Mouse (Mus musculus): ENCODE results near the gene Cldn24.
"Not testable (repeated sequence)": the region's sequence is repeated elsewhere in the genome, so short reads cannot be mapped to it uniquely, and the experiment has no call there.

Cldn24 gene

DNA sequence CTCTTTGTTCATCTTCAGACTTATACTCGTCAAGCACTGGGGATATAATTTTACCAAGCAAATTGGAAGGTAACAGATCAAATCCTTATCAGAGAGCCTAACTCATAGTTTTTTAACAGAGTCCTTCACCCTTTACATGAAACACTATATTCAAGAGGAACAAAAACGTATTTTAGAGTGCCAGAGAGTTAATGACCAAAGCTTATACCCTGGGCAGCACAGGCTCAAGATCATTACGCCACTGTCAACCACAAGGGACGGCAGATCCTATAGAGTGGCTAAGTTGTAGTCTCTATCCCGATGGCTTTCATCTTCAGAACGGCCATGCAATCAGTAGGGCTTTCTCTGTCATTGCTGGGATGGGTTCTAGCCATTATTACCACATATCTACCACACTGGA lies at the start of gene Cldn24:
Gene Cldn24, plus strand, starts transcription at position 301 of the 400 bp plus-strand sequence.
- DNase-seq (ENCODE audit: low spot score), result no peak

DNA sequence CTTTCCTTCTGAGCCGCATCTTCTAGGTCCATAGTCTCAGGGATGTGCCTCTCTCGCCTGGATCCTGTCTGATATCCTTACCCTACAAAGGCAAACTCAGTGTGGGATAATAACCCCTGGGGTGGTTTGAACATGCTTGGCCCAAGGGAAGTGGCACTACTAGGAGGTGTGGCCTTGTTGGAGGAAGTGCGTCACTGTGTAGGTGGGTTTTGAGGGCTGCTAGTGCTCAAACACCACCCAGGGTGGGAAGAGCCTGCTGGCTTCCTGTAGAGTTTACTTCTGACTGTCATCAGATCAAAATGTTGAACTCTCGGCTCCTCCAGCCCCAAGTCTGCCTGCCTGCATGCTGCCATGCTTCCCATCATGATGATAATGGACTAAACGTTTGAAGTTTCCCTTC lies 49.0 kb upstream of the Cldn24 start:
- no peak for DNase-seq (ENCODE audit: low spot score)

DNA sequence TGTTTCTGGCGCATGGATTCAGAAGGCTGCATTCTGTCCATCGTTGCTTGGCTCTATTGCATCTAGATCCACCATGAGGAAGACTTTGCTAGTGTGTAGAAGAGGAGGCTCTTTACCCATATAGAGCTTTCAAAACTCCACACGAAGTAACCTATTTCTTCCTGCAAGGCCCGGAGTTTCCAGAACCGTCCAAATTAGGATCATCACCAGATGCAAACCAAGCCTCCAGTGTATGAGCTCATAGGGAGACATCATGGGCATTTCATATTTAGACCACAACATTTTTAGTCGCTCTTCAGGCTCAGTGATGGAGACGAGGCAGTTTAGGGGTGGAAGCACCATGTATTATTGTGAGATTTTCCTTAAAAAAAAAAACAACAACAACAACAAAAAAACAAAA lies 44.5 kb upstream of the Cldn24 start:
- no peak for DNase-seq (ENCODE audit: low spot score)

DNA sequence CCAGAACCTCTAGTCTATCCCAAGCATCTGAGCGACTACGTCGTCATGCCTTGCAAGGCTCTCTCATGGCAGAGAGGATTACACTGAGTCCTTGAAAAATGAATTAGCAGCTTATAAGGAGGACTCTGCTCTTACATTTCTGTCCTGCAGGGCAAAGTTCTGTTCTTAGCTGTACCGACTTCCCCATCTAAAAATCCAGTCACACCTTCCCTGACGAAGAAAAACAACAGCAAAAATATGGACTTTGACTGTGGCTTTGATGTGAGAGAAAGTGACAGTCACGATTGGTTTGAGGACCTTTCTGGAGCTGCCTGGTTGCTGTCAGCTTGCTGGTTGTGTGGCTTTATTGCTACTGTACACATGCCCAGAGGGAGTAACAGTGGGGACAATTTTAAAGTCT lies 42.4 kb upstream of the Cldn24 start:
- no peak for DNase-seq (ENCODE audit: low spot score)

DNA sequence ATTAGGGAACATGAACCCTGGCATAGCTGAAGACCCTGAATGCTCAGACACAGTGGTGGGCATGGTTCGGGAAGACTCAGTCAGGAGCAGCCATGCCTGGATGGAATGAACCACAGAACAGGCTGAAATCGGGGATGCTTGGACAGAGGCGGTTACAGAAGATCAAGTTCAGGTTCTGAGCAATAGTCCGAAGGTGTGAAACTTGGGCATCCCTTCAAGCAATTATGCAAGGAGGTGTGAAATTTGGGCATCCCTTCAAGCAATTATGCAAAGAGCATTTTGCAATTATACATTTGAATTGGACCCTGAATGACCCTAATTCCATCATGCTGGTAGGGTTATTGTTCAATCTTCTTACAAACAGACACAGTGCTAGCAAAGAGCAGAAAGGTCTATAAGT lies 40.1 kb upstream of the Cldn24 start:
- no peak for DNase-seq (ENCODE audit: low spot score)

DNA sequence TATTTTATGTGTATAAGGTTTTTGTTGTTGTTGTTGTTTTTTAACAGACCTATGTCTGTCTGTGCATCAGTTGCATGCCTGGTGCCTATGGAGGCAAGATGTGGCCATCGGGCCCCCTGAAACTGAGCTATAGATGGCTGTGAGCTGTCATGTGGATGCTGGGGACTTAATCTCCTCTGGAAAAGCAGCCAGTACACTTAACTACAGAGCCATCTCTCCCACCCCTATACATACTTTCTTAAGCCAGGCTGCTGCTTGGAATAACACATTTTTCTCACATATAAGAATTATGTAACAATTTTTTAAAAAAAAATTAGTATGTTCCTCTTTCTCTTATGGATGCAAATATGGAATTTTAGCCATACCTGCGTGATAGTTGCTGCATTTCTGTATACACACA lies 38.4 kb upstream of the Cldn24 start:
- no peak for DNase-seq (ENCODE audit: low spot score)

DNA sequence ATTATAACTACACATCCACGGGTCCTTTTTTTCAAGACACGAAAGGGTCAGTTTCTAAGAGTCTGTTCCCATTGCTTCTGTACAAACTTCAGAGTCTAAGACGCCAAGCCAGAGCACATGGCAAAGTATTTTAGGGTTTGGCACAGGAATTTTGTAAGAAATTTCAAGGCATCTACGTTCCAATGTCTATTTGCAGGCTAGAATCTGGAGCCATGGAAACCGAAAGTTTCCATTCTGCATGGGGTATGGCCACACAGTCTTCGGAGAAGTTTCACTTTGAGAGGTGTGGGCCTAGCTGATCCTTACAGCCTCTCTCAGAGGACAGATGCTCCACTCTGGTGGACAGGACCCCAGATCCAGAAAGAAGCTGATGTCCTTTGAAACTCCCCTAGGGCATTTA lies 38.0 kb upstream of the Cldn24 start:
- no peak for DNase-seq (ENCODE audit: low spot score)

DNA sequence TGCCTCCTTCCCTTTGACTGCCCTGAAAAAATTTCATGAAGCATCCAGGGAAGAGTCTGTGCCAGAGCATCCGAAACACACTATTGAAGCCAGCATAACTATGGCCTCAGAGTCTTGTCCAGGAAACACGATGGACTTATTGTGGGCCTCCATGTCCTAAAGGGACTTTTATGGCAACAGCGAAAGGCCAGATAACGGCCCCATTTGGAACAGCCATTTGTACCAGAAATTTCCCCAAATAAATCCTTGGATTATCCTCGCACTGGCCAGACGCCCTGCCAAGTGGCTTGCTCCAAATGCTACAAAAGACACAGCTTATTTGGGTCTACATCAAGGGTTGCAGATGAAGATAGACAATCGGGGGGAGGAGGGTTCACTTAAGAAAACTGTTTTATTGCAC lies 37.5 kb upstream of the Cldn24 start:
- peak; percentile 22 for DNase-seq (ENCODE audit: low spot score)

DNA sequence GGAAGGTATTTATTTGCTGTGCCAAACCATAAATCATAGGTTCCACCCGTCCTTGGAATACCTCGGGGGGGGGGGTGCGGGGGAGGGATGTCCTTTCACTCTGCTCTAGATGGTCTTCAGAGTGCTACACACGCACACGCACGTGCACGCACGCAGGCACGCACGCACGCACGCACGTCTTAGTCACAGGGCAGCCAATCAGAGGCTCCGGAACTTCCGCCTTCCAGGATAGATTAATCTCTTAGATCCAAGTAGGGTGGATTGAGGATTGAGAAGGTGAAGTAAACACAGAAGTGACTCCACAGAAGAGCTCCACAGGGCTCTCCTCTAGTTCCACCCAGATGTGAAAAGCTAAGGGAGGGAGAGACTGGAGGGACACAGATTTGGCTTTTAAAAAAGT lies 35.6 kb upstream of the Cldn24 start:
- no peak for DNase-seq (ENCODE audit: low spot score)

DNA sequence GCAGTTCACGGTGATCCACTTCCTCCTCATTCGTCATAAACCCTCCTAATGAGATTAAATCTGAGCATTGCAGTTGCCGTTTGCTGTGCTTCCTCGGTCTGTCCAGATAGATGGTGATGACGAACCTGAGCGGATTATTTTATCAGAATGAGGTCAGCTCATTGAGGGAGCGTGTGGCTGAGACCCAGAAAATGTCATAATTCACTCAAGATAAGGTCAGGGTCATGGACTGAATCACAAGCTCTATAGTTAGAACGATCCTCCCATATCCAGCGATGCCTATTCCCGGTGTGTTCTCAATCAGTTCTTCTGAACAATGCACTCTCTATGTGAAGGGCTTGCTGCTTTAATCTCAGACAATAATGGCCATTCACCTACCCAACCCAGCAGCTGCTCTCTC lies 34.2 kb upstream of the Cldn24 start:
- no peak for DNase-seq (ENCODE audit: low spot score)

DNA sequence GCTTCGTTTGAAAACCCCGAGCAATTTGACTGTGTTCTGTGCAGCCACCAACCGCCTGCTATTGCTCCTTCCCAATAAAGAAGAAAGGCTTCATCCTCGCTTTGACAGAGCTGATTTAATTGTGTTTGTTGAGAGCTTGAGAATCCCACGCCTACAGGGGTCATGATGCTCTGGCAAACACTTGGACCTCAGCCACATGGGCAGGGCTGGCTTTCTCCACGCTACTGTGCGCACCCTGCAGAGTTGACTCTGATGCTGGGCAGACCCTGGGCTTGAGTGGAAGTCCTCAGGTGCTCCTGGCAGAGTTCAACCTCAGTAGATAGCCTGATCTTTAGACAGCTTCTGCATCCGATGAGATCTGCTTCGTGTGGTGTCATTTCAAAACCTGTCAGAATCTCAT lies 30.0 kb upstream of the Cldn24 start:
- DNase-seq (ENCODE audit: low spot score), result peak; percentile 50

DNA sequence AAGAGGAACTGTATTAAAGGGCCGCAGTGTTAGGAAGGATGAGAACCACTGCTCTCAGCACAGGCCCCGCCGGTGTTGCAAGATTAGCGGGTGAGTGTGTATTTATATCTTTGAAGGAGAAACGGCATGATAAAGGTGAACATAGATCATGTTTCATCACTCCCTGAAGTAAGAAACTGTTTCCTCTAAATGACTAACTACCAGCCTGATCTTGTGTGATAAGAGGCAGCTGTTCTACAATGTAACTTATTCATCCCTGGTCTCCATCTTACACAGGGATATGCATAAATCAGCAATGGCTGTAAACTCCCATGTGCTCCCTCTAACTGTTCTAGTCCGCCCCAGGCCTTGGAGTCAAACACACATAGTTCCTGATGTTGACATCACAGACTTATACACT lies 22.5 kb upstream of the Cldn24 start:
- no peak for DNase-seq (ENCODE audit: low spot score)

DNA sequence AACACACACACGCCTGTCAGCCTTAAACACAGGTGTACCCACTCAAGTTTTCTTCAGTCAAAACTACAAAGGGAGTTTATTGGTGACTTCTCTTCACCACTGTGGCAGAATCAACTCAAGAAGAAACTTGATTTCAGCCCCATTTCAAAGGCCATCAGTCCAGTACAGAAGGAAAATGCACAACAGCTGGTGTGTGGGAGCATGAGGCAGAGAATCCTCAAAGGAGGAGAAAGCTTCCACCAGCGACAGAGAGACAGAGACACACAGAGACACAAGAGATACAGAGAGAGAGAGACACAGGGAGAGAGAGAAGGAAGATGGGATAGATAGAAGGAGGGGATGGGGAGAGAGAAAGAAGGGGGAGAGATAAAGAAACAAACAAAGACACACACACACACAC lies 19.6 kb upstream of the Cldn24 start:
- no peak for DNase-seq (ENCODE audit: low spot score)

DNA sequence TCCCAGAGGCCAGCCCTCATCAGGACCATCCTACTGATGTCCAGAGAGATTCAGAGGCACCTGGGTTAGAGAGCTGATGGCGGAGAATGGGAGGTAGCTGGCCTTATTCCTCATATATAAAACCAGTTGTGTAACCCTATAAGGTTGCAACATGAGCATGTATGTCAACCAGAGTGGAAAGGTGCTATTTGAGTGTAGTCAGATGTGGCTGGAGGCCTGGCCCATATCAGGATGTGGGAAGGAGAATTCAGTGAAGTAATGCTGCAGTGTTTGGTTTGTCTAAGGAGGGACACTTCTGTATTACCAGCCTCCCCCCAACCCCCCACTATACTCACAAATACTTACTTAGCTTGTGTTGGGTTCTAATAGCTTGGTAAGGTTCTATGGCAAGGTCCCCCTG lies 17.7 kb upstream of the Cldn24 start:
- DNase-seq (ENCODE audit: low spot score), result no peak

DNA sequence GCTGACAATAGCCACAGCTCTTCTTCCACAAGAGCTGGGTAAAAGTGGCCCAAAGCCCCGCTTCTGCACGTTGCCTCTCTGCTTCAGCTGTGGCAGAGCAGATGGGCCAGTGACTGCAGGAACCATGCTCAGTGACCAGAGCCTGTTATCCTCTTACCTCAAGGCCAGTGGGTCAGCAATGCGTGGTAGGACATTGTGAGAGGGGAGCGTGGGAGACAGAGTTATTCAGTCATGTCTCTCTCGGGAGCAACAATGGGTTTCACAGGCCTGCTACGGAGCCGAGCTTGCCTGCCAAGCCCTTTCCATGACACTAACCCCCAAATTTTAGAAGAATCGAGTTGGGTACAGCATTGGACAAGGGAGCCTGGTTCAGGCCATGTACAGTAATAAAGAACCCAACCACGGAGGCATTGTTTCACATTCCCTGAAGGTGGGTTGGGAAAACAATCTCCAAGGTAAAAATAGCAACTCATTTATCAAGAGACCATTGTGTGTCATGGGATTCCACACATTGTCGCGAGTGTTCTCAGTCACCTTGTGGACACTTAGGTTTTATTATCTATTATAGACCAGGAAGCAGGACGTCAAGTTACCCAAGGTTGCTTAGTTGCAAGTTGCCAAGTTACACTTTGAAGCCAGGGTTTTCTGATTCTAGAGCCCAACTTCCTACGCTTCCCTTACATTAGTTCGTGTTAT lies 11.8 kb upstream of the Cldn24 start:
- no peak for DNase-seq (ENCODE audit: low spot score)

DNA sequence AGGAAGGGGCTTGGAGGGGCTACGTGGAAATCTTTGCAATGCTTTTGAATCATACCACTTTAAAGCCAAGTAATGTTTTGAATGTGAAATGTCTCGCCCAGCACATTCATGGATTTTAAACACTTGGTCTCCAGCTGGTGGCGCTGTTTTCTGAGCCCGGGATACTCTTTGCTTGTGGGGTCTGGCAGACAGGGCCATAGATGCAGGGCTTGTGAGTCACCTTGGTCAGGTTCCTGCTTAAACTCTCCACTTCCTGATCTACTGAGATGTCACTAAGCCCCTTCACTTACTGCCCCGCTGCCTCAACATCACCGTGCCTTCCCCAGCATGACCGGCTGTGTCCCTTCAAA lies 11.3 kb upstream of the Cldn24 start:
- DNase-seq (ENCODE audit: low spot score), result no peak

DNA sequence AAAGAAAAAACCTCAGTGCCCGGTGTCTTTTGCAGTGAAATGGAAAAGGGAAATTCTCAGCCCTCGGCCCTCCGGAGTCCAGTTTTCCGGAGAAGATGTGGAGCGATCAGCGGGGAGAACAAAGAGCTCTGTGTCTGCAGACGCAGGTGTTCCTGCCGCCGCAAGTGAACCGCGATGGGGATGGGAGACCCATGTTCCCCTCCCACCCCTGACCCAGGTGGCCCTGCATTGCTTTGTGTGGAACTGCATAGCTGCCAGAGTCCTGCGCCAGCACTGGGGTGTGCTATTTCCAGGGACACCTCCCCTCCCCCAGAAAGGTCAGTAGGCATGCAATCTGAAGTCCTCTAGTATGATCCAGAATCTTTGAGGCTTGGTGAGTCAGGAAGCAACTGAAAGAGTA lies 10.7 kb upstream of the Cldn24 start:
- DNase-seq (ENCODE audit: low spot score), result no peak

DNA sequence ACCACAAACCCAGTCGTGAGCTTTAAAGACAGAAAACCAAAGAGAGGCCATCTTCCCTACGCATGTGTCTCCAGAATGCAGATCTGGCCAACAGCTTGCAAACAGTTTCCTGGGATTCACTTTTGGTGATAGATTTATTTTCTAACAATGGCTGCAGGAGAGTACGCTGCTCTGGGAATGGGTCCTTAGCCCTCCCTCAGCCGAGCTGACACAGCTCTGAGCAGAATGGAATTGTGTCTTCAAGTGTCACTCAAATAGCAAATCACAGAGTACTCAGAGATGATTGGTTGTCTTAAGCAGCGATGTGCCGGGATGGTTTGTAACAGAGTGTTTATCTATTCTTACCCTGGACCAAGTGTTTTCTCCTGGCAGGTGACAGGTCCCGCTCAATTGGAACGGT lies 2.9 kb upstream of the Cldn24 start:
- DNase-seq (ENCODE audit: low spot score), result no peak

DNA sequence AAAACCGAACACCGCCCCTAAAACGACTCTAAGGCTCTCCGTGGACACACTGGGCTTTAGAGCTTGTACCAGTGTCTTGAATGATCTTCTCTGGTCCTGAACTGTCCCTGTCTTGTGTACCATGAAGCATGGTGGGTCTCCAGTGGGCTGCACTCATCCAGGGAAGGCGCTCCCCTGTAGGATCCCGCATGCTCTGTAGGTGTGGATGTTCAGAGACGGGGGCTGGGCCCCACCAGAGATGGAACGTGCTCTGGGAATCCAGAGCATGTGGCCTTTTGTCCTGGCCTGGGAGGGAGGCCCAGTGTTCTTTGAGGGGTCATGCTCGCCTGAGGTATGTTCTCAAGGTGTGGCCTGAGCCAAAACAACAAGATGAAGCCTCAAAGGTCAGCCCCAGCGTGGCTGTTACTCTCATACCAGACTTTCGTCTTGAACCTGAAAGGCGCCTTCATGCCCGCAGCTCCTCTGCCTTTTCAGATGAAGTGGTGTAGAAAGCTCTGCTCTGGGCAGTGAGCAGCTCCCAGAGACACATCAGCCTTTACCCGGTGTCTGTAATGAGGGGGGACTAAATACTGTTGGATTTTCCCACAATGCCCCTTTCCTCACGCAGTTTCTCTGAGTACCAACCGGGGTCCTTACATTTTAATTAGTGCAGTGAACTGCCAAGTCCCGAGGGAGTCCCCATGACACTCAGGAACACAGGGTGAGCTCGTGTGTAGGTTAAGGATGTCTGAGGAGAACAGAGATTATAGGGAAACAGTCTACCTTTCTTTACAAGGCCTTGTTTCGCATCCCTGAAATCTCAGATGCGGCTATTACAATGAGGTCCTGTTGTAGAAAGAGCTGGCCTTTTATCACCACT lies 800 bp upstream of the Cldn24 start:
- no peak for DNase-seq (ENCODE audit: low spot score)

DNA sequence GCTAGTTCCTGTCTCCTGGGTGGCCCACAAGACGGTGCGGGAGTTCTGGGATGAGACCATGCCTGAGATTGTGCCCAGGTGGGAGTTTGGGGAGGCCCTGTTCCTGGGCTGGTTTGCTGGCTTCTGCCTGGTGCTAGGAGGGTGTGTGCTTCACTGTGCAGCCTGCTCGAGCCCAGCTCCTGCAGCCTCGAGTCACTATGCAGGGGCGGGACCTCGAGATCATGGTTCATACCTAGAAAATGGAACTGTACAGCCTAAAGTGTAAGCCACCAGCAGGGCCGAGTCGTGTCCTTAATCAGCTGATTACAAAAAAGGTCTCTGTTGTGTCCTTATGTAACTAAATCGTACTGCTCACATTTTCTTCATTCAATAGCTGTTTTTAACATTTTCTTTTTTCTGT lies 598 bp downstream of the Cldn24 start:
- DNase-seq (ENCODE audit: low spot score), result not testable (repeated sequence)

DNA sequence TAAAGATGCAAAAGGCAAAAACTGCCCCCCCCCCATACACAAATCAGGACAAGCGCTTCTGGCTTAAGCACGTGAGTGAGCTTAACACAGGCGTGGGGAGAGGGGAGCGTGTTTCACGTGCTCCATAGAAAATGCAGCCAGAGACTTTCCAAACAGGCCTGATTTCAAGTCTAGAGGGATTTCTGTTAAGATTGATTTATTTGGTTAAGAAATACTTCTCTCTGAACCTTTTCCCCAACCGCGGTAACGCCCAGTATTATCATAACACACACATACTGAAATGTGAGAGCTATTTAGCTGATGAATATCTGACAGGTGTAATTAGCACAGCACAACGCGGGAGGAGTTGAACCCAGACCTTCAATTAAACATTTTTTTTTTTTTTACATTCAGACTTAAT lies 1.8 kb downstream of the Cldn24 start:
- no peak for DNase-seq (ENCODE audit: low spot score)

DNA sequence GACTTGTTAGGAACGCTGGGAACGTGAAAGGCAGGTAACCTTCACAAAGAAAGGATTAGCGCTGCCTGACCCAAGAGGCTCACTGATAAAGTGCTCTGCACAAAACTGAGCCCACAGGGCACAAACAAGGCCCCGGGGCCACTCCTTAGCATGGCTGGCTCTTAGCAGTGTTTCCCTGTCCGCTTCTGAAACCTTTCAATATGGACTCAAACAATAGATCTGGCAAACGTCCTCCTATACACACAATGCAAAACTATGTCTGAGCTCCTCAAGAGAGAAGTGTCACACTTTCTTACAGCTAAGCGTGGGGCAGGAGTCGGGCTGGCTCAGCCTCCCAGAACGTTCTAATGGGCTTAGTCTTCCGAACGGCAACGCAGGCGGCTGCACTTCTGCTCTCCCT lies 2.2 kb downstream of the Cldn24 start, which contains the start of gene Cldn22:
Gene Cldn22, plus strand, starts transcription at position 301 of the 400 bp plus-strand sequence.
- no peak for DNase-seq (ENCODE audit: low spot score)

DNA sequence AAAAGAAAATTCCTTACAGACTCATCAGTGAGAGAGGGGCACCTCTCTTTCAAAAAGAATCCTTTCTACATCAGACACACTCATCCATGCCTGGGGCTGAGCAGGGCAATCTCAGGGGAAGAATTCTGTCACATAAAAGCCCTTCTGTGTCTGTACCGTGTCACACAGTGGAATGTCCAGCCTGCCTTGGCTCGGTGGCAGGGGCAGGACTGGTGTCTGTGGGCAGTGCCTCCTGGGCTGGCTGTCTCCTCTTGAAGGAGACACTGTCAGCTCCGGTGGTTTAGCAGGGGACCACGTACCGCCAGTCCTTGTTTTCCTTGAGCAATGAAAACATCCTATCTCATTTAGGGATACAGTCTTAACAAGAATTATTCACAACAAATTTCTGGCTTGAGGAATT lies 3.7 kb downstream of the Cldn24 start:
- DNase-seq (ENCODE audit: low spot score), result no peak

DNA sequence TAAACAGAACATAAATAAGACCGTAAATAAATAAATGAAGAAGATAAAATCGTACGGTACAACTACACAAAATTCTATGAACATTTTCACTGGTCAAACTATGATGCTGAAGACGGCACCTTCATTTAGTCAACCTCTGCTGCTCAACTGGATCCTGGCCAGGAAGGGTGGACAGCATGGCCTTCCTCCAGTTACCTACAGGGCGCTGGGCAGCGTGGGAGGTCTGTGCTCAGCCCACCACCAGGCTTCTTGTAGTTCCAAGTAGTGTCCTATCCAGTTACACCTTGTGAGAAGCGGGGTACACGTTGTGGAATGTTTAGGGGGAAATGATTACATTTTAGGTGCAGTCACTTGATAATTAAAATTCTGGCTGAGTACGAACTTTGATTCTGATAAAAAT lies 5.0 kb downstream of the Cldn24 start:
- no peak for DNase-seq (ENCODE audit: low spot score)
